Mouse (Mus musculus) neural tube, embryonic 11.5 days (tissue): ENCODE results near the gene Tifab. TPM values are rescaled to one million over a fixed set of nuclear protein-coding genes. Genes with fewer than 3 reads are reported as not detected.

Experiments
- ATAC-seq: fragments of 200-750 bp; cut with Nextera tagmentation; 2 replicates; pipeline ENCODE4 v1.8.0; 2017; ENCODE audit warnings: moderate number of reproducible peaks, mild to moderate bottlenecking, moderate TSS enrichment, moderate library complexity; ENCODE audit not compliant: insufficient read depth, low FRiP score, low TSS enrichment
- DNase-seq: peaks from one replicate; pipeline ENCODE4 v3.0.0-alpha.2; 2015; ENCODE audit warnings: low spot score
- H3K27ac ChIP-seq: fragments of 300-500 bp; sonication (generic); 2 replicates; pipeline ENCODE4 v1.5.1; 2014; ENCODE audit warnings: low read depth, mild to moderate bottlenecking, low read length
- H3K27me3 ChIP-seq: fragments of 300-500 bp; sonication (generic); 2 replicates; pipeline ENCODE4 v1.6.1; 2014; ENCODE audit warnings: mild to moderate bottlenecking, low read length, mixed read lengths; ENCODE audit not compliant: control insufficient read depth, insufficient read depth
- H3K36me3 ChIP-seq: fragments of 300-500 bp; sonication (generic); 2 replicates; pipeline ENCODE4 v1.6.1; 2014; ENCODE audit warnings: mild to moderate bottlenecking, low read length, moderate library complexity, mixed read lengths; ENCODE audit not compliant: control insufficient read depth, insufficient read depth
- H3K4me1 ChIP-seq: fragments of 300-500 bp; sonication (generic); 2 replicates; pipeline ENCODE4 v1.6.1; 2014; ENCODE audit warnings: low read length, mixed read lengths; ENCODE audit not compliant: control insufficient read depth, insufficient read depth
- H3K4me2 ChIP-seq: fragments of 300-500 bp; sonication (generic); 2 replicates; pipeline ENCODE4 v1.6.1; 2014; ENCODE audit warnings: low read depth, mild to moderate bottlenecking, moderate library complexity
- H3K4me3 ChIP-seq: fragments of 300-500 bp; sonication (generic); 2 replicates; pipeline ENCODE4 v1.5.1; 2014; ENCODE audit warnings: low read depth, low read length
- H3K9ac ChIP-seq: fragments of 300-500 bp; sonication (generic); 2 replicates; pipeline ENCODE4 v1.6.1; 2014; ENCODE audit warnings: mild to moderate bottlenecking, low read length
- H3K9me3 ChIP-seq: fragments of 300-500 bp; sonication (generic); 2 replicates; pipeline ENCODE4 v1.6.1; 2016; ENCODE audit warnings: low read length; ENCODE audit not compliant: control insufficient read depth
- WGBS: fragments of 180-500 bp; shearing (Covaris S2); extraction: QIAGEN DNeasy Blood & Tissue Kit; methylation state at CpG from one replicate; pipeline ENCODE4 v1.1.7; 2014; 5-methylcytosine and 5-hydroxymethylcytosine counted together
- polyA plus RNA-seq: library from polyadenylated mRNA; unstranded; fragments of >200 nt; fragmentation: Nextera tagmentation; extraction: Ambion mirVana; gene quantifications from 2 replicates; pipeline ENCODE4 v1.2.1, GENCODE M21; 2014

Tifab gene
- 0.26 and 0.44 TPM in 2 replicates for polyA plus RNA-seq

GRCm38 (mm10) chr13:56178416-56179035 lies at the start of gene Tifab:
Gene Tifab, minus strand, starts transcription at chr13:56178885.
- 90% methylated on average over 16 of the region's 16 CpGs for WGBS
- H3K9ac ChIP-seq: no peak within 1 kb of the TSS
- no peak within 1 kb of the TSS for H3K27ac ChIP-seq
- H3K36me3 ChIP-seq: no peaks in the 10 kb centered on the region
- H3K4me2 ChIP-seq: no peak within 1 kb of the TSS
- H3K9me3 ChIP-seq: no peaks in the 10 kb centered on the region
- 0 out of 2 replicates have a peak, but pooled peaks cover 3% of the 10 kb centered on the region for H3K4me1 ChIP-seq
- no peak within 1 kb of the TSS for H3K4me3 ChIP-seq
- ATAC-seq (no peak), DNase-seq (no peak)
- no peaks in the 10 kb centered on the region for H3K27me3 ChIP-seq

- 25% methylated on average over 10 of the region's 10 CpGs for WGBS
- H3K36me3 ChIP-seq: no peaks in the 10 kb centered on the region
- no peak overlapping the region for H3K4me2 ChIP-seq
- no peak overlapping the region for H3K27ac ChIP-seq
- no peaks in the 10 kb centered on the region for H3K9me3 ChIP-seq
- H3K4me3 ChIP-seq: no peak overlapping the region
- peaks cover 46% of the 10 kb centered on the region for H3K27me3 ChIP-seq
- ATAC-seq (no peak), DNase-seq (no peak)
- no peak overlapping the region for H3K9ac ChIP-seq
- peaks cover 30% of the 10 kb centered on the region for H3K4me1 ChIP-seq
These were observed 47.7 kb upstream of the Tifab start for GRCm38 (mm10) chr13:56226175-56226954.

GRCm38 (mm10) chr13:56223625-56224024 lies 44.9 kb upstream of the Tifab start:
- H3K9me3 ChIP-seq: no peaks in the 10 kb centered on the region
- ATAC-seq: no peak
- no peak overlapping the region for H3K4me3 ChIP-seq
- H3K27ac ChIP-seq: no peak overlapping the region
- H3K9ac ChIP-seq: no peak overlapping the region
- H3K4me2 ChIP-seq: no peak overlapping the region
- whole genome bisulfite sequencing: 3% methylated on average over 21 of the region's 21 CpGs
- H3K27me3 ChIP-seq: peaks cover 52% of the 10 kb centered on the region
- peaks cover 26% of the 10 kb centered on the region for H3K4me1 ChIP-seq
- DNase-seq: no peak
- no peaks in the 10 kb centered on the region for H3K36me3 ChIP-seq

GRCm38 (mm10) chr13:56222849-56223246 lies 44.2 kb upstream of the Tifab start:
- DNase-seq (no peak), ATAC-seq (no peak)
- Histone ChIP-seq H3K4me3 (no peak overlapping the region), H3K36me3 (no peaks in the 10 kb centered on the region), H3K9me3 (no peaks in the 10 kb centered on the region), H3K27ac (no peak overlapping the region), H3K27me3 (peaks cover 52% of the 10 kb centered on the region), H3K9ac (no peak overlapping the region), H3K4me2 (no peak overlapping the region), H3K4me1 (peaks cover 21% of the 10 kb centered on the region)
- 3% methylated on average over 4 of the region's 4 CpGs for WGBS

- Histone ChIP-seq H3K9ac (peak overlapping the region; percentile 45), H3K4me1 (peaks cover 21% of the 10 kb centered on the region), H3K4me3 (peak overlapping the region; percentile 28), H3K9me3 (no peaks in the 10 kb centered on the region), H3K4me2 (peak overlapping the region; percentile 53), H3K27ac (peak overlapping the region; percentile 76), H3K27me3 (peaks cover 52% of the 10 kb centered on the region), H3K36me3 (no peaks in the 10 kb centered on the region)
- under 1% methylated on average over 50 of the region's 50 CpGs for WGBS
- peak; percentile 58 for ATAC-seq
- peak; percentile 68 for DNase-seq
These were observed 43.5 kb upstream of the Tifab start for GRCm38 (mm10) chr13:56221995-56222848.

GRCm38 (mm10) chr13:56221129-56221910 lies 42.6 kb upstream of the Tifab start:
- 0% methylated on average over 46 of the region's 46 CpGs for WGBS
- Histone ChIP-seq H3K4me2 (peak overlapping the region; percentile 53), H3K4me3 (peak overlapping the region; percentile 28), H3K27me3 (peaks cover 49% of the 10 kb centered on the region), H3K9me3 (no peaks in the 10 kb centered on the region), H3K9ac (peak overlapping the region; percentile 45), H3K36me3 (no peaks in the 10 kb centered on the region), H3K4me1 (peaks cover 24% of the 10 kb centered on the region), H3K27ac (peak overlapping the region; percentile 76)
- peak; percentile 85 for ATAC-seq
- DNase-seq: peak; percentile 80

- Histone ChIP-seq H3K4me1 (peaks cover 31% of the 10 kb centered on the region), H3K9me3 (no peaks in the 10 kb centered on the region), H3K9ac (no peak overlapping the region), H3K4me3 (no peak overlapping the region), H3K36me3 (no peaks in the 10 kb centered on the region), H3K27me3 (peaks cover 41% of the 10 kb centered on the region), H3K4me2 (no peak overlapping the region), H3K27ac (no peak overlapping the region)
- no peak for DNase-seq
- 60% methylated on average over 9 of the region's 9 CpGs for WGBS
- no peak for ATAC-seq
These were observed 40.6 kb upstream of the Tifab start for GRCm38 (mm10) chr13:56219254-56219653.

- peaks cover 14% of the 10 kb centered on the region for H3K27me3 ChIP-seq
- H3K4me1 ChIP-seq: peaks cover 10% of the 10 kb centered on the region
- no peak overlapping the region for H3K9ac ChIP-seq
- no peak overlapping the region for H3K27ac ChIP-seq
- no peak overlapping the region for H3K4me2 ChIP-seq
- no peak for DNase-seq
- 12% methylated on average over 4 of the region's 4 CpGs for WGBS
- no peaks in the 10 kb centered on the region for H3K36me3 ChIP-seq
- no peaks in the 10 kb centered on the region for H3K9me3 ChIP-seq
- no peak for ATAC-seq
- no peak overlapping the region for H3K4me3 ChIP-seq
These were observed 37.4 kb upstream of the Tifab start for GRCm38 (mm10) chr13:56216090-56216489.
